Mouse (Mus musculus) midbrain, embryonic 10.5 days (tissue): ENCODE measurements at regions not wholly inside any gene's neighbourhood (a gene's known extent, or its start where the extent isn't known, plus 50 kb on each side); places are given as distances from the start of the nearest gene placed in this dataset.

ENCODE experiments used
- DNase-seq: peaks from one replicate; pipeline ENCODE4 v3.0.0-alpha.2; 2017; ENCODE audit warnings: low spot score
- H3K27ac ChIP-seq: fragments of 300-500 bp; sonication (generic); replicated peaks from 2 replicates; pipeline ENCODE4 v1.5.1; 2016; ENCODE audit warnings: mild to moderate bottlenecking
- H3K27me3 ChIP-seq: fragments of 300-500 bp; sonication (generic); 2 replicates; pipeline ENCODE4 v1.6.1; 2016; ENCODE audit warnings: low read depth, mild to moderate bottlenecking; ENCODE audit not compliant: poor library complexity, severe bottlenecking
- H3K36me3 ChIP-seq: fragments of 300-500 bp; sonication (generic); 2 replicates; pipeline ENCODE4 v1.6.1; 2016; ENCODE audit warnings: mild to moderate bottlenecking, moderate library complexity
- H3K4me1 ChIP-seq: fragments of 300-500 bp; sonication (generic); 2 replicates; pipeline ENCODE4 v1.6.1; 2016
- H3K4me3 ChIP-seq: fragments of 300-500 bp; sonication (generic); 2 replicates; pipeline ENCODE4 v1.5.1; 2016; ENCODE audit warnings: mild to moderate bottlenecking, moderate library complexity
- H3K9me3 ChIP-seq: fragments of 300-500 bp; sonication (generic); replicated peaks from 2 replicates; pipeline ENCODE4 v1.6.1; 2016; ENCODE audit warnings: mild to moderate bottlenecking
- WGBS: fragments of 180-500 bp; shearing (Covaris S2); methylation state at CpG from one replicate; pipeline ENCODE4 v1.1.7; 2016; 5-methylcytosine and 5-hydroxymethylcytosine counted together

DNA sequence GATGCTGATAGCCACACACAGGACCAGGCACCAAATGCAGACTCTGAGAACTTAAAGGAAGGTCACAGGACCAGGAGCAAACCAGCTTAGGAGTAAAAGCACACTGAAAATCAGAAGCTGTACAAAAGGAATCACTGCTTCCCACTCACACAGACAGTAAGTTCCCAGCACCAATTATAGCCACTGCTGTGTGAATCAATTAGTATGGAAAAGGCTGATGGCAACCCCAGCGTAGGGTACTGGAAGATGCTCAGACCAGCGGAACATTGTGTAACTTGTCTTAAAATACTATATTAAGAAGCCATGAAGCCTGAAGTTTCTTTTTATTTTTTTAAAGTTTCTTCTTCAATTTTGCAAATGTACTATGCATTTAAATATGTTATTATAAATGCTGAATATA is 115.8 kb downstream of the Lnpk start:
- DNase-seq = no peak
- no peaks in the 10 kb centered on the region for H3K4me1 ChIP-seq
- 93% methylated on average over 2 of the region's 2 CpGs for WGBS
- H3K27ac ChIP-seq = no peak overlapping the region
- no peak overlapping the region for H3K4me3 ChIP-seq
- H3K9me3 ChIP-seq = no peaks in the 10 kb centered on the region
- H3K27me3 ChIP-seq = no peaks in the 10 kb centered on the region
- H3K36me3 ChIP-seq = no peaks in the 10 kb centered on the region

DNA sequence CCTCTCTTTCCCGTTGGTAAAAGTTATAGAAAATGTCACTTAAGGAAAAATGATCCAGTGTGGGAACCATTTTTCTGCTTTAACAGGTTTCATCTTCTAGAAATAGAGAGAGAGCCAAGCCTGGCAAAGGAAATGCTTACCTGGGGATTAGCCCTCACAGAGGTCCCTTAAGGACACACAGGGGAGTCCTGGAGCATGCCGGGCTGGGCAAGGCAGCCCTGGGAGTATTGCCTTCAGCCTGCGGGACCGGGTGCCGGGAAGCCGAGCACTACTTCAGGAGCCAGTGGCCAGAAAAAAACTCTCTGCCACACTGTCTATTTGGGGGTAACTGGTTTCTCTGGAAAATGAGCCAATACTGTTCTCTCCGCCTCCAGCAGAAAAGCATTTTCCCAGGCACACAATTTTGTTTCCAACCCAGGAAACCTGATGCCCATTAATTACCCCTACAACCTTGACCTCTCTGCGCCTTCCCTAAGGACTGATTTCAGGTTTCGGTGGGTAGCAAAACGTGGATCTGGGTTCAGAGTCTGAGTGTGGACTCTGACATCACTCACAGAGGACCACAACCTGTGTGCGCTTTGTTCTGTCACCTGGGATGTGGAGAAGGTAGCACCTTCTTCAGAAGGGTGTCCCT is 117.9 kb downstream of the Lnpk start:
- Histone ChIP-seq H3K27ac (no peak overlapping the region), H3K4me3 (no peak overlapping the region), H3K27me3 (no peaks in the 10 kb centered on the region), H3K4me1 (no peaks in the 10 kb centered on the region), H3K36me3 (no peaks in the 10 kb centered on the region), H3K9me3 (no peaks in the 10 kb centered on the region)
- DNase-seq = no peak
- 58% methylated on average over 11 of the region's 11 CpGs for WGBS

DNA sequence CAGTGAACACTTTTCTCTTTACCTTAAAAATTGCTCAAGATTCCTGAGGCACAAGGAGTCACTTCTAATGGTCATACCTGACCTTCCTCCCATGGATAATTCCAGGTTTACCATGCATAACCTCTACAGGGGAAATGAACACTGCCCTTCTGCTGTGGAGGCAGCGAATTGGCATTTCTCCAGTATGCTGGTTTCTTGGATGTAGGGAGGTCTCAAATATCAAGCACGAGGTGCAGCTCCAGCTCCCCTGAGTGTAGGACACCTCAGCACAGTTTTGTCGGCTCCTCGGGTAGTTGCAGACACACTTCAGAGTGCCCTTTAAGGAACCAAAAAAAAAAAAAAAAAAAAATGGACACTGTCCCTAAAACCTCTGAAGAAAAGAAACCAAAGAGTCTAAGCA is 124.8 kb downstream of the Lnpk start:
- no peak for DNase-seq
- Histone ChIP-seq H3K4me1 (peaks cover 25% of the 10 kb centered on the region), H3K36me3 (no peaks in the 10 kb centered on the region), H3K27ac (no peak overlapping the region), H3K9me3 (no peaks in the 10 kb centered on the region), H3K27me3 (peaks cover 3% of the 10 kb centered on the region; the same call in 1 of the 2 replicates), H3K4me3 (no peak overlapping the region)
- WGBS = 91% methylated on average over 4 of the region's 4 CpGs

DNA sequence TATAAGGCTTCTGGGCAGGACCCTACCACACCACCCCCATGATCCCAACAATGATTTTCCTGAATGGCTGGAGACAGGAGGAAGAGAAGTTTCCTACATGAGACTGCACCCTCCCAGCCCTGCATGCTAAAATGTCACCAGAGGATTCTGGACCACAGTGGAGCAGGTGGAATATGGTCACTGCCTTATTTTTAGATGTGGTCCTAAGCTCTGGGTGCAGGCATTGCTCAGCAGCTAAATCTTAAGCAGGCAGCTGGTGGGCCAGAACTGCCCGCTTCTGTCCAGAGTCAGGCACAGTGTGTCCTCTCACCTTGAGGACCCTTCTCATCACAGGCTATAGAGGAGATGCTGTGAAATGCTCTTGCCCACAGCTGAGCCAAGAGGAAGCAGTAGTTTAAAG is 126.6 kb downstream of the Lnpk start:
- WGBS = 96% methylated on average over 1 of the region's 1 CpGs
- Histone ChIP-seq H3K36me3 (no peaks in the 10 kb centered on the region), H3K9me3 (no peaks in the 10 kb centered on the region), H3K4me1 (peaks cover 25% of the 10 kb centered on the region), H3K4me3 (no peak overlapping the region), H3K27ac (no peak overlapping the region), H3K27me3 (peaks cover 3% of the 10 kb centered on the region; the same call in 1 of the 2 replicates)
- no peak for DNase-seq

DNA sequence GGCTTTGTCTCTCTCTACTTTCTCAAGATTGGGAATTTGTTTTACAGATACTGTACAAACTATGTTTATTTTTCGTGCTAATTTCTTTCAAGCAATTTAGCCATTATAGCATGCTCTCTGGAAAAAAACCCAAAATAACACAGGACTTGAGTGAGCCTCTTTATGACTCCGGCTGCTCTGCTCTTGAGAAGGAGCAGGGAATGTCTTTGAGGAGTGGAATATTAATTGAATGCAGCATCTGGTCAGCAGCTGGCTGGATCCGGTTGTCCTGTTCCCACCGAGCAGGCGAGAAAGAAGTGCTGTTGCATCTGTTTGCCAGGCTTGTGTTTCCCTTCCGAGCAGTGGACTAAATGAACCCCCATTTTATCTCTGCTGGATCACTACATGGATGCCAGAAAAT is 127.7 kb downstream of the Lnpk start:
- H3K36me3 ChIP-seq = no peaks in the 10 kb centered on the region
- peak; percentile 38 for DNase-seq
- no peaks in the 10 kb centered on the region for H3K9me3 ChIP-seq
- peaks cover 25% of the 10 kb centered on the region for H3K4me1 ChIP-seq
- H3K27me3 ChIP-seq = peaks cover 3% of the 10 kb centered on the region; the same call in 1 of the 2 replicates
- 0 out of 2 replicates have a peak overlapping the region, but pooled peaks have one; percentile 28 for H3K27ac ChIP-seq
- 41% methylated on average over 6 of the region's 6 CpGs for WGBS
- no peak overlapping the region for H3K4me3 ChIP-seq

DNA sequence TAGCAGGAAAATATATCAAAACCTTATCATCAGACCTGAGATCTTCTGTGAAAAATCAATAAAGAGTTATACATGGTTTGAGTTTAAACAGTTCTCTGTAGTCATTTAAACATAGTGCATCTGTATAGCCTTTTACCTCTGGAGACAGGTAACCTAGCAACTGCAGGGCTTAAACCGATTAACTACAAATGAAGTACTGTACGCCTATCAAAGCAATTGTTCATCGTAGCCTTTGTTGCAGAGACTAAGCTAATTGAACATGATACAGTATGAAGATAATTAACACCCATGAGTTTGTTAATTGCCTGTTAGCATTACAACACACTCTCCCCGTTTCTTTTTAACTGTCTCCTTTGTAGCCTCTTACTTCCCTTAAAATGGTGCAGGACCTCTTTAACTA is 128.2 kb downstream of the Lnpk start:
- DNase-seq = no peak
- WGBS = 69% methylated on average over 4 of the region's 4 CpGs
- Histone ChIP-seq H3K4me3 (no peak overlapping the region), H3K27ac (0 out of 2 replicates have a peak overlapping the region, but pooled peaks have one; percentile 28), H3K9me3 (no peaks in the 10 kb centered on the region), H3K27me3 (peaks cover 3% of the 10 kb centered on the region; the same call in 1 of the 2 replicates), H3K4me1 (peaks cover 25% of the 10 kb centered on the region), H3K36me3 (no peaks in the 10 kb centered on the region)

DNA sequence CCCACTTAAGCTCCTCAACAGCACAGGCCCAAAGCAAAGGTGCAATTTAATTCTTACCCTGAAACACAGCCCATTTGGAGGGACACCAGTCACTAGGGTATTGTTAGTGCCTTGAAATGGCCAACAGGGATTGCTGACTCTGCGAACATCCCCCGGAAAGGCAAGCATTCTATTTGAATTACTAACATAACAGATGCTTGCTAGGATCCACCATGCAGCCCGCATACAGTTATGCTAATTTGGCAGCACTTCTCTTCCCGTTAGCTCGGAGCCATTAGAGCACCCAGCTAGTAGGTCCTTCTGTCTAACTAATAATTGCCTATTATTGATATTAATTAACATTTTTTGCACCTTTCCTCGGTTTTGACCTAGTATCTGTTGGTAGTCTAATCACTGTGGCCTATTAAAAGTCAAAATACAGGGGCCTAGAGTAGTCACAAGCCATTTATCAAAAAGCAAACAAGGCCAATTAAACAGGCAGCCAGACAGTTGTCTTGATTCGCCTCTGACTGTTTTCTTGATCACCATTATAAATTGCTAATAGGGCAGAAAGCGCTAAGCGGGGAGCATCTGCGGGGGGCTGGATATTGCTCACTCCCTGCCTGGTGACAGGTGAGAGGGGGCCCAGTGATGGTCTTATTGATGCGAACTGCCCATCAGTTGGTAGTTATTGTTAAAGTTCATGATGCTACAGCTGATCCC is 129.0 kb downstream of the Lnpk start:
- 79% methylated on average over 11 of the region's 11 CpGs for WGBS
- Histone ChIP-seq H3K27ac (no peak overlapping the region), H3K4me1 (peaks cover 25% of the 10 kb centered on the region), H3K9me3 (no peaks in the 10 kb centered on the region), H3K27me3 (peaks cover 3% of the 10 kb centered on the region; the same call in 1 of the 2 replicates), H3K36me3 (no peaks in the 10 kb centered on the region), H3K4me3 (no peak overlapping the region)
- DNase-seq = no peak

DNA sequence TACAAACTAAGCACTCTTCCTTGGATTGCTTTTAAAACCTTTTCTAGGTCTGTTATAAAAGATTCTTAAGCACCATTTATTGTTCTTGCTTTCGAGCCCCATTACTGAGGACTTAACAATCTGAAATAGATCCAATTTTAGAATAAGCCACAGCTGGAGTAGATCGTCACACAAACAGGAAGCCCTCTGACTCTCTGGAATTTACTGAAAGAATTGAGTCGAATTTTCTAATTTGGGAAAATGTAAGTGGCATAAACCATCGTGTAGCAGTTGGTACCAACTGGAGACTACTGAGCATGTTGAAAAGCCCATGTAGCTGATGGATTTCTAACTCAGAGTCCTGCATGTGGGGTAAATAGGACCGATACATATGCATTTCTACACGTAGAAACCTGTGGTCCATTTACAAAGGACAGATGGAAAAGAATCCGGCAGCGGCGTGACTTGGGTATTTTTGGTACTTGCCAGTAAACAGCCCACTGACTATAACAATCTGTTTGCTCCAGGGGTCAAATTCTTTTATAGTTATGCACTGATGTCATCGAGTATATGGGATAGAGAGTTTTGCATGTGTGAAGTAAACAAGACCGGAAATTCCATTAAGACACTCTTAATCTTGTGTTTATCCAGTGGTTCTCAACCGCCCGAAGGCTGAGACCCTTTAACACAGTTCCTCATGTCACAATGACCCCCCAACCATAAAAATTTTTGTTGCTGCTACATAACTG is 143.9 kb downstream of the Lnpk start:
- WGBS = 91% methylated on average over 13 of the region's 13 CpGs
- Histone ChIP-seq H3K4me3 (no peak overlapping the region), H3K9me3 (peaks cover 13% of the 10 kb centered on the region; the same call in 1 of the 2 replicates), H3K27me3 (no peaks in the 10 kb centered on the region), H3K4me1 (no peaks in the 10 kb centered on the region), H3K36me3 (no peaks in the 10 kb centered on the region), H3K27ac (no peak overlapping the region)
- DNase-seq = no peak

DNA sequence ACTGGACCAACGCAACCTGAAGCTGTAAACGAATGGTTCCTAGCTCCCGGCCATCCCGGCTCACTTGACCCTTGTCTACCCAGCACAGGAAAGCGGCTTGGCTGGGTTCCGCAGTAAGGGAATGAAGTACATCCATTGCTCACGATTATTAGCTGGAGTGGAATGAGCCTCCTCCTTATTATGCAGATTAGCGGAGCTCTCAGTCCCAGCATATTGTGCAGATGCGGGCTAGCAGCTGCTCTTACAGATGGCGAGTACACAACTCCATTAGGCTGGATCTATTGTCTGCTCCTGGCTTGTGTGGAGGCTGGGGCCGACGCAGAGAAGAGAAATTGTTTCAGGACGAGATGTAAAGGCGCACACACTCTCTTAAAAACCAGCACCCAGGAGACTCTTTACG is 152.5 kb downstream of the Lnpk start:
- H3K9me3 ChIP-seq = no peaks in the 10 kb centered on the region
- H3K4me3 ChIP-seq = peak overlapping the region; percentile 27
- H3K36me3 ChIP-seq = no peaks in the 10 kb centered on the region
- H3K4me1 ChIP-seq = peaks cover 23% of the 10 kb centered on the region
- H3K27ac ChIP-seq = peak overlapping the region; percentile 79
- WGBS = 44% methylated on average over 15 of the region's 15 CpGs
- peak; percentile 66 for DNase-seq
- no peaks in the 10 kb centered on the region for H3K27me3 ChIP-seq

DNA sequence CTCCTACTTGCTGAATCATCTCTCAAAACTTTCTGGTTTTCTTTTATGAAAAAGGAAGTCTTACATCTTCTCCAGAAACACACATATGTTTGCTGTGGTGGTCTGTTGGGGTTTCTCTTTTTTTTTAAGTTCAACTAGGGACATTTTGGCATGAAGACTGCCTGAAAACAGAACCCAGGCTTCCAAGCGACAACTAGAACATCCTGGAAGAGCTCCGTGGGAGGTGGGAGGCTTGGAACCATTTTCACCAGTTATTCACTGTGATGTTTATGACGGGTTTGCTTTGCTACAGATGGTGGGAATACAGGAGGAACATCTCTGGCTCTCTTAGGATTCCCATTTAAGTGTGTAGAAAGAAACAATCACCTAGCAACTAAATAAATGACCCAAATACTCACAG is 154.5 kb downstream of the Lnpk start:
- no peaks in the 10 kb centered on the region for H3K27me3 ChIP-seq
- DNase-seq = no peak
- H3K4me3 ChIP-seq = no peak overlapping the region
- no peaks in the 10 kb centered on the region for H3K9me3 ChIP-seq
- H3K27ac ChIP-seq = no peak overlapping the region
- 84% methylated on average over 3 of the region's 3 CpGs for WGBS
- peaks cover 23% of the 10 kb centered on the region for H3K4me1 ChIP-seq
- no peaks in the 10 kb centered on the region for H3K36me3 ChIP-seq

DNA sequence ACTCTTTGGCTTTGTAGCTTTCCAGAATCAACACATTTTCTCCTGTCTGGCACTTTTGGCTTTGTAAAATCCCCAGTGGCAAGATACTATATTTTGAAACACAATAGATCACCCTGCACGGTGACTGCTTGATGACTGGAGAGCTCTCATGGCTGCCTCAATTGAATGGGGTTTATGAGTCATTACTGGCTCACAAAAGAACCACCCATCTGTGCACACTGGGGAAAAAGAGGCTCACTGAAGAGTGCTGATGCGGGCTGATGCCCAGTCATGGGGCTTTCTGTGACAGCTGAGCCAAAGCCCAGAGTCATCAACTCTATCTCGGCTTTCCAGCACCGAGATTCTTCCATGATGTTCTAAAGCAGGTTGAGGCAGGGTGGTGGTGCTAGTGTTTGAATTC is 163.1 kb downstream of the Lnpk start:
- DNase-seq = no peak
- no peak overlapping the region for H3K4me3 ChIP-seq
- H3K27me3 ChIP-seq = no peaks in the 10 kb centered on the region
- 47% methylated on average over 4 of the region's 4 CpGs for WGBS
- 0 out of 2 replicates have a peak overlapping the region, but pooled peaks have one; percentile 28 for H3K27ac ChIP-seq
- no peaks in the 10 kb centered on the region for H3K36me3 ChIP-seq
- H3K4me1 ChIP-seq = peaks cover 8% of the 10 kb centered on the region; the same call in 1 of the 2 replicates
- H3K9me3 ChIP-seq = no peaks in the 10 kb centered on the region

DNA sequence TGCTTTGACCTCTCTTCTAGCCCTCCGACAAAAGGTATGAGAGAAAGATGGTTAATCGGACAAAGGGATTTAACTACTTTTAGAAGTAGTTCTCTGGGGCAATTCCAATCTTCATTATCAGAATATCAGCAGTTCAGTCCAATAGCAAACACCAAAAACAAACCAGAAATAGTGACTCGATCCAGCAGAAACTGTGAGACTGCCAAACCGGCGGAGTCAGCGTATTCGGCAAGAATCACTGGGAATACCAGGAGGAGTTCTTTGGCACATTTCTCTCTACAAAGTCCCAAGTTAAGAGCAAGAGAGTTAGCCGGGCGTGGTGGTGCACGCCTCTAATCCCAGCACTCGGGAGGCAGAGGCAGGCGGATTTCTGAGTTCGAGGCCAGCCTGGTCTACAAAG is 164.5 kb downstream of the Lnpk start:
- Histone ChIP-seq H3K4me1 (peaks cover 8% of the 10 kb centered on the region; the same call in 1 of the 2 replicates), H3K4me3 (no peak overlapping the region), H3K27ac (no peak overlapping the region), H3K27me3 (no peaks in the 10 kb centered on the region), H3K36me3 (no peaks in the 10 kb centered on the region), H3K9me3 (no peaks in the 10 kb centered on the region)
- no peak for DNase-seq
- WGBS = 95% methylated on average over 13 of the region's 13 CpGs
